ENCODE assay signal across 1 mouse cellular context in the genomic region with DNA sequence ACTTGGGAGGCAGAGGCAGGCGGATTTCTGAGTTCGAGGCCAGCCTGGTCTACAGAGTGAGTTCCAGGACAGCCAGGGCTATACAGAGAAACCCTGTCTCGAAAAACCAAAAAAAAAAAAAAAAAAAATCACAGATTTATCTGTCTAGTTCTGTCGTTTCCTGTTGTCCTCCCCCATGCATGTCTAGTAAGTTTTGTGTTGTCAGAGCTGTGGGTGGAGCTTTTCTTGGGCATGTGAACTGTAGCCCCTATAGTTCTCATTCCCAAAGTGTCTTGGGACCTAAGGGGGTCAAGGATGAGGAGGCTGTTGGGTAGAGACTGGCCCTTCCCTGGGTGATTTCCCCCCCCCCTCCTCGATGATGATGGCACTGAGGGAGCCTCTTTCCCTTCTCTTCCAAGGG.
TF ChIP-seq lines count a peak whose summit lies in the region.

No protein-coding gene starts in this region.

TF ChIP-seq in MEL, 35 proteins besides CTCF, POLR2A, EP300 and RAD21:
- peak; percentile 60 for TF ChIP-seq ZNF384 (IDR thresholded peaks at IDR 0.05; ENCODE audit: low read depth, low read length)
TF ChIP-seq in MEL: peak in this region for 1; not testable (repeated sequence) for 34.
